Mouse (Mus musculus) thymus, postnatal 4 days (tissue): ENCODE measurements around the gene E130309D02Rik.
A peak's percentile ranks its signal among the peaks of the same experiment; 100 is the strongest.

Source experiments
- DNase-seq: peaks from one replicate; pipeline ENCODE4 v3.0.0; 2021

E130309D02Rik gene

GRCm38 (mm10) chr5:143264689-143265088 lies 50.5 kb downstream of the E130309D02Rik start:
- DNase-seq: no peak

- DNase-seq: no peak
Observed at GRCm38 (mm10) chr5:143261636-143262035, 53.5 kb downstream of the E130309D02Rik start.

- no peak for DNase-seq
Observed at GRCm38 (mm10) chr5:143255802-143256201, 59.4 kb downstream of the E130309D02Rik start.

- no peak for DNase-seq
Observed at GRCm38 (mm10) chr5:143255131-143255519, 60.0 kb downstream of the E130309D02Rik start.

GRCm38 (mm10) chr5:143254487-143255130 lies 60.6 kb downstream of the E130309D02Rik start:
- peak; percentile 21 for DNase-seq

GRCm38 (mm10) chr5:143253881-143254486 lies 61.2 kb downstream of the E130309D02Rik start:
- DNase-seq: peak; percentile 13

GRCm38 (mm10) chr5:143253186-143253880 lies 61.8 kb downstream of the E130309D02Rik start:
- DNase-seq: peak; percentile 37

GRCm38 (mm10) chr5:143252791-143253185 lies 62.4 kb downstream of the E130309D02Rik start:
- DNase-seq: no peak

GRCm38 (mm10) chr5:143252039-143252438 lies 63.1 kb downstream of the E130309D02Rik start:
- DNase-seq: no peak
